Mouse (Mus musculus) testis, adult 2 months (tissue): ENCODE results near the gene Entpd7.

Experiments used
- CTCF ChIP-seq: fragments of 200-500 bp; IDR thresholded peaks from 2 replicates; pipeline ENCODE4 v1.5.1; 2012; ENCODE audit warnings: low read depth, mild to moderate bottlenecking, inconsistent platforms, low read length, moderate library complexity; ENCODE audit not compliant: control insufficient read depth, insufficient read depth, insufficient replicate concordance
- POLR2A ChIP-seq: fragments of 200-500 bp; IDR thresholded peaks from 2 replicates; pipeline ENCODE4 v1.6.1; 2012; ENCODE audit warnings: low read depth, mild to moderate bottlenecking, inconsistent platforms, low read length, moderate library complexity; ENCODE audit not compliant: control insufficient read depth

GRCm38 (mm10) chr19:43780391-43780790, 90.9 kb downstream of the Entpd7 start:
- TF ChIP-seq CTCF (no peak), POLR2A (no peak)
